Mouse (Mus musculus) lung, embryonic 16.5 days (tissue): Measurements from ENCODE around the gene Birc3. TPM values are rescaled to one million over a fixed set of nuclear protein-coding genes. Genes with fewer than 3 reads are reported as not detected.

Source experiments
- ATAC-seq: fragments of 200-750 bp; cut with Nextera tagmentation; 2 replicates; pipeline ENCODE4 v1.8.0; 2017; ENCODE audit warnings: low read depth, mild to moderate bottlenecking, moderate library complexity
- H3K27ac ChIP-seq: fragments of 300-500 bp; sonication (generic); 2 replicates; pipeline ENCODE4 v1.5.1; 2014; ENCODE audit warnings: mild to moderate bottlenecking, control low read depth, low read length
- H3K27me3 ChIP-seq: fragments of 300-500 bp; sonication (generic); 2 replicates; pipeline ENCODE4 v1.6.1; 2014; ENCODE audit warnings: low read depth, low read length, mixed read lengths; ENCODE audit not compliant: control insufficient read depth, insufficient read depth
- H3K36me3 ChIP-seq: fragments of 300-500 bp; sonication (generic); 2 replicates; pipeline ENCODE4 v1.6.1; 2014; ENCODE audit warnings: low read length; ENCODE audit not compliant: control insufficient read depth, insufficient read depth
- H3K4me1 ChIP-seq: fragments of 300-500 bp; sonication (generic); replicated peaks from 2 replicates; pipeline ENCODE4 v1.6.1; 2014; ENCODE audit warnings: low read length, mixed read lengths; ENCODE audit not compliant: control insufficient read depth, insufficient read depth
- H3K4me2 ChIP-seq: fragments of 300-500 bp; sonication (generic); 2 replicates; pipeline ENCODE4 v1.6.1; 2014; ENCODE audit warnings: low read depth, low read length, control low read depth
- H3K4me3 ChIP-seq: fragments of 300-500 bp; sonication (generic); 2 replicates; pipeline ENCODE4 v1.5.1; 2014; ENCODE audit warnings: mild to moderate bottlenecking, low read length, control low read depth
- H3K9ac ChIP-seq: fragments of 300-500 bp; sonication (generic); 2 replicates; pipeline ENCODE4 v1.6.1; 2014; ENCODE audit warnings: low read length, control low read depth
- H3K9me3 ChIP-seq: fragments of 300-500 bp; sonication (generic); 2 replicates; pipeline ENCODE4 v1.6.1; 2016; ENCODE audit warnings: low read length; ENCODE audit not compliant: control insufficient read depth
- WGBS: fragments of 180-500 bp; shearing (Covaris S2); extraction: QIAGEN DNeasy Blood & Tissue Kit; methylation state at CpG from one replicate; pipeline ENCODE4 v1.1.7; 2014; 5-methylcytosine and 5-hydroxymethylcytosine counted together
- polyA plus RNA-seq: library from polyadenylated mRNA; unstranded; fragments of >200 nt; fragmentation: Nextera tagmentation; extraction: Ambion mirVana; gene quantifications from 2 replicates; pipeline ENCODE4 v1.2.1, GENCODE M21; 2015

Gene Birc3
- polyA plus RNA-seq = 10.5 and 11.9 TPM in 2 replicates

GRCm38 (mm10) chr9:7872775-7873439, at the start of gene Birc3:
Birc3 (minus strand) TSS chr9:7873186.
- peak within 1 kb of the TSS; percentile 90 for H3K9ac ChIP-seq
- 2% methylated on average over 26 of the region's 26 CpGs for WGBS

GRCm38 (mm10) chr9:7914925-7915324, 41.9 kb upstream of the Birc3 start:
- ATAC-seq = no peak
- H3K9ac ChIP-seq = no peak overlapping the region
- peaks cover 4% of the 10 kb centered on the region for H3K4me1 ChIP-seq
- WGBS = 44% methylated on average over 8 of the region's 8 CpGs
- peak overlapping the region; percentile 38; the same call in 1 of the 2 replicates for H3K27ac ChIP-seq
- H3K9me3 ChIP-seq = no peaks in the 10 kb centered on the region
- no peaks in the 10 kb centered on the region for H3K27me3 ChIP-seq
- H3K4me2 ChIP-seq = peak overlapping the region; percentile 57
- H3K4me3 ChIP-seq = no peak overlapping the region
- H3K36me3 ChIP-seq = no peaks in the 10 kb centered on the region

More at GRCm38 (mm10) chr9:7872775-7873439, at the start of gene Birc3:
- peak; percentile 78 for ATAC-seq
- H3K4me2 ChIP-seq = peak within 1 kb of the TSS; percentile 84
- H3K27ac ChIP-seq = peak within 1 kb of the TSS; percentile 88
- H3K36me3 ChIP-seq = no peaks in the 10 kb centered on the region
- no peaks in the 10 kb centered on the region for H3K9me3 ChIP-seq
- no peaks in the 10 kb centered on the region for H3K27me3 ChIP-seq
- peak within 1 kb of the TSS; percentile 69 for H3K4me3 ChIP-seq
- H3K4me1 ChIP-seq = peaks cover 5% of the 10 kb centered on the region

GRCm38 (mm10) chr9:7914487-7914886, 41.5 kb upstream of the Birc3 start:
- ATAC-seq = peak; percentile 95
- H3K27ac ChIP-seq = peak overlapping the region; percentile 38; the same call in 1 of the 2 replicates
- peak overlapping the region; percentile 57 for H3K4me2 ChIP-seq
- WGBS = 1% methylated on average over 11 of the region's 11 CpGs
- peak overlapping the region; percentile 47 for H3K9ac ChIP-seq
- H3K36me3 ChIP-seq = no peaks in the 10 kb centered on the region
- H3K27me3 ChIP-seq = no peaks in the 10 kb centered on the region
- peak overlapping the region; percentile 32 for H3K4me3 ChIP-seq
- H3K9me3 ChIP-seq = no peaks in the 10 kb centered on the region
- H3K4me1 ChIP-seq = peaks cover 4% of the 10 kb centered on the region

DNA sequence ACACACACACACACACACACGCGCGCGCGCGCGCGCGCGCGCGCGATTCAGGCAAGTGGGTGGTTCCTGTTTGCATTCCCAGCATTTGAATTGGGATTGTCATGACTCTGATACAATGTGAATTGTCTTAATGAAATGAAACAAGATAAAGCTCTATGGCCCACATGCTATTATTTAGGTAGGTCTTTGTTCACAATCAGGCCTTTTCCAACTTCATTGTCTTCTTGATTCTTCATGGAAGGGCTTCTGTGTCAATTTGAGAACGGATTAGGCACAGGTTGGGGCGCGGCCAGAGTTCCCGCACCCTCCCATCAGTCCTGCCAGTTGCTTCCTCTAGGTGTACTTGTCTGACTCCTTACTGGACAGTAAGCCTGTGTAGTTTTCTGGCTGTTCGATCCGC, 41.0 kb upstream of the Birc3 start:
- H3K9me3 ChIP-seq = no peaks in the 10 kb centered on the region

DNA sequence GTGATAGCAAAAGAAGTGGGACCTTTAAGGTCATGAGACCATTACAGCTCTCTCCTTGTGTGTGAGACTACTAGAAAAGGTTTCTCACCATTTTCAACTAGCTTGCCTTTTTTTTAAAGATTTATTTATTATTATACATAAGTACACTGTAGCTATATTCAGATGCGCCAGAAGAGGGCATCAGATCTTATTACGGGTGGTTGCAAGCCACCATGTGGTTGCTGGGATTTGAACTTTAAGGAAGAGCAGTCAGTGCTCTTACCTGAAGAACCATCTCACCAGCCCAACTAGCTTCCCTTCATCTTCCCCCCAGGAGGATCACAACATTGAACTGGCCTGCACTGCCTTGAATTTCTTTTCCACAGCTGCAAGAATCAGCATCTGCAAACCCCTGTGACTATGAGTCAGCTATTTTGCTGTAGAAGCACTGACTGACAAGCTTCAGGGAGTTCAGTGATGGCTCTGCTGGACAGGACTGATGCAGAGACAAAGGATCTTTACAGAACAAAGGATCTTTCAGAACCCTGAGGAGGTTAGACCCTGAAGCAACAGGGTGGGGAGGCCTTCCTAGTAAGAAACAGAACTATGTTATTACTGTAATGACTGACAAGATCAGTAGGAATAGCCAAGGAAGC, 34.5 kb upstream of the Birc3 start:
- WGBS = 82% methylated on average over 2 of the region's 2 CpGs
- no peak for ATAC-seq

More for the DNA sequence above, 41.0 kb upstream of the Birc3 start:
- Histone ChIP-seq H3K4me3 (peak overlapping the region; percentile 32), H3K27me3 (no peaks in the 10 kb centered on the region), H3K4me1 (peaks cover 4% of the 10 kb centered on the region), H3K9ac (peak overlapping the region; percentile 47), H3K36me3 (no peaks in the 10 kb centered on the region), H3K4me2 (peak overlapping the region; percentile 57), H3K27ac (0 out of 2 replicates have a peak overlapping the region, but pooled peaks have one; percentile 24)
- no peak for ATAC-seq
- 59% methylated on average over 19 of the region's 19 CpGs for WGBS

DNA sequence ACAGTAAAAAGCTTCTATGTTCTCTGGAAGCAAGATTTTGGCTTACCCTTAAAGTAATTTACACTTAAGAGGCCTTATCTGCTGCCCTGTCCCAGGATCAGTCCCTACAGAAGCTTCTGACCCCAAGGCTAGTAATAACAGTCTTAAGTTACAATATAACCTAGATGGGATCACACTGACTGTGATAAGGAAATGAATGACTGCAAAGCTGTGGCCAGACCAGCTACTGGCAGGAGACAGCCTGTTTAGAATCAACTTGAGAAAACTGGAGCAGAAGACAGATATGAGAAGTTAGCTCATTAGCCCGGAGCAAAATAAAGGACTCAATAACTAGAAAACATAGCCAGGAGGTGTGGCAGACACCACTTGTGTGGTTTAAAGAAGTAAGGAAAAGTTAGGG, 33.6 kb upstream of the Birc3 start:
- Histone ChIP-seq H3K4me3 (no peak overlapping the region), H3K9ac (no peak overlapping the region), H3K36me3 (no peaks in the 10 kb centered on the region), H3K4me2 (no peak overlapping the region), H3K9me3 (no peaks in the 10 kb centered on the region), H3K27ac (no peak overlapping the region), H3K4me1 (peaks cover 8% of the 10 kb centered on the region), H3K27me3 (no peaks in the 10 kb centered on the region)
- WGBS = 46% methylated on average over 1 of the region's 1 CpGs
- ATAC-seq = no peak

More for the DNA sequence above, 34.5 kb upstream of the Birc3 start:
- H3K36me3 ChIP-seq = no peaks in the 10 kb centered on the region
- H3K9ac ChIP-seq = no peak overlapping the region
- H3K4me3 ChIP-seq = no peak overlapping the region
- no peak overlapping the region for H3K27ac ChIP-seq
- no peak overlapping the region for H3K4me2 ChIP-seq
- peaks cover under 1% of the 10 kb centered on the region for H3K4me1 ChIP-seq
- no peaks in the 10 kb centered on the region for H3K9me3 ChIP-seq
- H3K27me3 ChIP-seq = no peaks in the 10 kb centered on the region

- no peak for ATAC-seq
- Histone ChIP-seq H3K27ac (peak overlapping the region; percentile 53), H3K4me3 (no peak overlapping the region), H3K27me3 (no peaks in the 10 kb centered on the region), H3K9me3 (no peaks in the 10 kb centered on the region), H3K4me1 (peaks cover 8% of the 10 kb centered on the region), H3K4me2 (no peak overlapping the region), H3K36me3 (no peaks in the 10 kb centered on the region), H3K9ac (no peak overlapping the region)
- 39% methylated on average over 5 of the region's 5 CpGs for WGBS
Measured at GRCm38 (mm10) chr9:7903825-7904224, 30.8 kb upstream of the Birc3 start.

DNA sequence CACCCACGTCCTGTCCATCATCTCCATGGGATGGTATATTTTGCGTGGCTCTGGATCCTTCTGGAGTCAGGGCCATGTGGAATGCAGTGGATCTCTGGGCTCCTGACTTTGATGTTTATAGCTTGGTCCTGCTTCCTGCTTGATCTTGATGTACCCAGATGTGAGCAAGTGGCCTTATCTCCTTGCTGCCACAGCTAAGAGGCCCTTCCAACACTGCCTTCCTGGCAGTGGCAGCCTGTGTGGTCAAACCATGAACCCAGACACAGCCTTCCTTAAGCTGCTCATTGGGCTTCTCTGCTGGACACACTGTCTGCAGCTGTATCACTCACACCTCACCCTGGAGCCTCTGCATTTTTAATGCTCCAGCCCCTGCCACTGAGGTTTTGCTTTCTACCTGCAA, 30.3 kb upstream of the Birc3 start:
- ATAC-seq = 0 out of 2 replicates have a peak, but pooled peaks have one; percentile 11

GRCm38 (mm10) chr9:7902311-7902710, 29.3 kb upstream of the Birc3 start:
- H3K27me3 ChIP-seq = no peaks in the 10 kb centered on the region
- 20% methylated on average over 7 of the region's 7 CpGs for WGBS
- ATAC-seq = peak; percentile 84

More for the DNA sequence above, 30.3 kb upstream of the Birc3 start:
- Histone ChIP-seq H3K9ac (no peak overlapping the region), H3K9me3 (no peaks in the 10 kb centered on the region), H3K4me3 (no peak overlapping the region), H3K27ac (peak overlapping the region; percentile 53), H3K4me1 (peaks cover 8% of the 10 kb centered on the region), H3K27me3 (no peaks in the 10 kb centered on the region), H3K4me2 (no peak overlapping the region), H3K36me3 (no peaks in the 10 kb centered on the region)
- 47% methylated on average over 2 of the region's 2 CpGs for WGBS

More at GRCm38 (mm10) chr9:7902311-7902710, 29.3 kb upstream of the Birc3 start:
- H3K4me3 ChIP-seq = no peak overlapping the region
- H3K9me3 ChIP-seq = no peaks in the 10 kb centered on the region
- peaks cover 8% of the 10 kb centered on the region for H3K4me1 ChIP-seq
- H3K36me3 ChIP-seq = no peaks in the 10 kb centered on the region
- 0 out of 2 replicates have a peak overlapping the region, but pooled peaks have one; percentile 1 for H3K4me2 ChIP-seq
- no peak overlapping the region for H3K9ac ChIP-seq
- H3K27ac ChIP-seq = peak overlapping the region; percentile 18
